Mouse (Mus musculus): ENCODE data around the gene Rgs16.

DNA sequence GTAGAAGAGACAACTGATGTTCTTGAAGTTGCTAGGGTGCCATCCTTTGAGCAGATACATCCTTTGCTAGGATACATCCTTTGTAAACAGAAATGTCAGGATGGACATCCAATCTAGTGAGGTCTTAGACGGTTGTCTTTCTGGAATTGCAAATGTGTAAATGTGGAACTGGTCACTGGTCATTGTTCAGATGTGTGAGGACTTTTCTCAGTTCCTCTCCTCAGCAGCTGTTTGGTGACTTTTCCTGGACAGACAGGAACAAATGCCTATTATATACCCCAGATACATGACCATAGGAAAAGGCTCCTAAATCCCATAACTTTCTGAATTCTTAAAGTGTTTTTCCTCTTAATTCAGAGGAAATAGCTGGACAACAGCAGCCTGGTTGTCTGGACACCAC lies 27.1 kb downstream of the Rgs16 start:
- no peak for TF ChIP-seq EP300 (IDR thresholded peaks at IDR 0.05; ENCODE audit: low read depth in 1 of 2, low read length in 2 of 2)
- no peak for TF ChIP-seq CTCF (IDR thresholded peaks at IDR 0.05 in 2 of 3, conservative IDR thresholded peaks at IDR 0.05 in 1 of 3; ENCODE audit: control insufficient read depth in 1 of 3, insufficient read depth in 1 of 3, low read depth in 2 of 3, low read length in 3 of 3, poor library complexity in 1 of 3, severe bottlenecking in 1 of 3)
- no peak for TF ChIP-seq POLR2A (IDR thresholded peaks at IDR 0.05; ENCODE audit: control insufficient read depth in 1 of 2, insufficient read depth in 1 of 2, low read depth in 1 of 2, low read length in 2 of 2, poor library complexity in 1 of 2)
- no peak for TF ChIP-seq ELF1 (IDR thresholded peaks at IDR 0.05; ENCODE audit: low read depth, low read length)
- no peak for TF ChIP-seq POLR2AphosphoS2 (IDR thresholded peaks at IDR 0.05; ENCODE audit: low read length)
- TF ChIP-seq SIN3A (IDR thresholded peaks at IDR 0.05; ENCODE audit: low read length): no peak
- no peak for TF ChIP-seq TBP (IDR thresholded peaks at IDR 0.05; ENCODE audit: low read depth, low read length)
- no peak for TF ChIP-seq MAX (IDR thresholded peaks at IDR 0.05; ENCODE audit: low read length)
- no peak for TF ChIP-seq KAT2A (conservative IDR thresholded peaks at IDR 0.05; ENCODE audit: low read depth, low read length)
